ENCODE assay signal across 8 mouse cellular contexts in genomic region chr13:34148181-34148580, GRCm38 (mm10). TPM values are rescaled to one million over a fixed set of nuclear protein-coding genes. Genes with fewer than 3 reads are reported as not detected.
DNase-seq lines count a peak whose midpoint lies in the region; ATAC-seq and TF ChIP-seq lines count a peak whose summit lies in the region.

No protein-coding gene starts in this region.

- no peak overlapping the region for H3K4me3 ChIP-seq in thymus, adult 2 months (ENCODE audit: control insufficient read depth, insufficient read depth, low read length)
- H3K4me3 ChIP-seq in limb, embryonic 14.5 days (replicated peaks; ENCODE audit: low read length): no peak overlapping the region

- no peak for TF ChIP-seq POLR2A in thymus, adult 2 months (IDR thresholded peaks at IDR 0.05; ENCODE audit: control insufficient read depth, extremely low read depth, insufficient read depth, low read length, poor library complexity)
- TF ChIP-seq POLR2A in limb, embryonic 14.5 days (IDR thresholded peaks at IDR 0.05; ENCODE audit: borderline replicate concordance, extremely low read depth, insufficient read depth, insufficient read length): no peak

- no peak overlapping the region for H3K27ac ChIP-seq in thymus, adult 2 months (ENCODE audit: control insufficient read depth, insufficient read depth, low read length)
- peak overlapping the region; percentile 3 for H3K27ac ChIP-seq in limb, embryonic 14.5 days (replicated peaks; ENCODE audit: low read depth, low read length)

- H3K27me3 ChIP-seq in thymus, adult 2 months (ENCODE audit: control insufficient read depth, insufficient read depth, low read length): no peaks in the 10 kb centered on the region
- H3K27me3 ChIP-seq in limb, embryonic 14.5 days (ENCODE audit: control insufficient read depth, insufficient read depth, low read length): no peaks in the 10 kb centered on the region

- peak overlapping the region; percentile 62; the same call in 1 of the 2 replicates for H3K4me2 ChIP-seq in limb, embryonic 14.5 days (replicated peaks; ENCODE audit: low read depth, low read length, severe bottlenecking)

- H3K9me3 ChIP-seq in limb, embryonic 14.5 days (ENCODE audit: control insufficient read depth, low read length): no peaks in the 10 kb centered on the region

- intact Hi-C loops in left cerebral cortex, postnatal 36 days (cut with DNase I): loop anchor here (2.0 kb wide), 1 partner anchor 17 kb away; the partner anchor contains the start of gene Tubb2b

- H3K36me3 ChIP-seq in thymus, adult 2 months (ENCODE audit: control insufficient read depth, insufficient read depth, low read length): no peaks in the 10 kb centered on the region
- no peaks in the 10 kb centered on the region for H3K36me3 ChIP-seq in limb, embryonic 14.5 days (ENCODE audit: control insufficient read depth, insufficient read depth, low read length)

- H3K4me1 ChIP-seq in thymus, adult 2 months (replicated peaks; ENCODE audit: control insufficient read depth, insufficient read depth, low read length): peaks cover 10% of the 10 kb centered on the region
- peaks cover 24% of the 10 kb centered on the region for H3K4me1 ChIP-seq in limb, embryonic 14.5 days (ENCODE audit: control insufficient read depth, insufficient read depth, low read length)

- ATAC-seq in limb, embryonic 14.5 days (ENCODE audit: low FRiP score, low read depth): no peak

- no peak overlapping the region for H3K9ac ChIP-seq in limb, embryonic 14.5 days (ENCODE audit: low read depth, low read length, severe bottlenecking)

- DNase-seq in embryo, embryonic 10.5 days (ENCODE audit: low spot score): peak; percentile 9
- DNase-seq in embryo, embryonic 10 days (ENCODE audit: low spot score): no peak
- DNase-seq in thymus, postnatal 4 days: peak; percentile 5
- no peak for DNase-seq in thymus, adult 2 months
- DNase-seq in limb, embryonic 14.5 days (ENCODE audit: low spot score): no peak
- DNase-seq in adrenal gland, postnatal 36 days: no peak
- no peak for DNase-seq in frontal cortex, adult 2 months (ENCODE audit: extremely low spot score in 1 of 2, low spot score in 1 of 2)
- no peak for DNase-seq in left cerebral cortex, postnatal 36 days (ENCODE audit: low spot score in 2 of 2)

- 84% methylated on average over 3 of the region's 3 CpGs for WGBS in thymus, adult 2 months
- 86% methylated on average over 3 of the region's 3 CpGs for WGBS in limb, embryonic 14.5 days

- TF ChIP-seq CTCF in thymus, adult 2 months (IDR thresholded peaks at IDR 0.05; ENCODE audit: borderline replicate concordance, control insufficient read depth, extremely low read depth, insufficient read depth, low read length, poor library complexity): no peak

RNA-seq across cellular contexts. Expression of gene Psmg4, which starts 14.6 kb away (rescaled TPM):
- 257 and 275 TPM in 2 replicates for polyA plus RNA-seq in thymus, adult 2 months (2012; rRNA removed)
- polyA plus RNA-seq in limb, embryonic 14.5 days (2012; rRNA removed): 133 and 153 TPM in 2 replicates
- 75.5 and 83.8 TPM in 2 replicates for polyA plus RNA-seq in limb, embryonic 14.5 days (2014; fragmentation: Nextera tagmentation; extraction: Ambion mirVana)
- total RNA-seq in adrenal gland, postnatal 36 days (2021): 10 to 100 TPM; 33.9 to 41.6 TPM
- 47.9 and 61.2 TPM in 2 replicates for polyA plus RNA-seq in frontal cortex, adult 2 months (2012; rRNA removed)
- 10 to 100 TPM; 19.4 to 20.5 TPM for total RNA-seq in left cerebral cortex, postnatal 36 days (2021)

RNA-seq across cellular contexts. Expression of gene Tubb2b, which starts 17.9 kb away (rescaled TPM):
- polyA plus RNA-seq in thymus, adult 2 months (2012; rRNA removed): 217 and 264 TPM in 2 replicates
- 376 and 378 TPM in 2 replicates for polyA plus RNA-seq in limb, embryonic 14.5 days (2012; rRNA removed)
- polyA plus RNA-seq in limb, embryonic 14.5 days (2014; fragmentation: Nextera tagmentation; extraction: Ambion mirVana): 28.5 TPM in 2 replicates
- 1 to 10 TPM; 1.4 to 2.2 TPM for total RNA-seq in adrenal gland, postnatal 36 days (2021)
- 387 and 426 TPM in 2 replicates for polyA plus RNA-seq in frontal cortex, adult 2 months (2012; rRNA removed)
- total RNA-seq in left cerebral cortex, postnatal 36 days (2021): 100 to 1,000 TPM; 174 to 183 TPM

Comparison
In these comparisons a context has a peak if more than half of its experiments do, and no peak if none do; other contexts are left out.
1. DNase-seq: peak in embryo, embryonic 10.5 days (single experiment) and thymus, postnatal 4 days (single experiment); none in embryo, embryonic 10 days (single experiment), thymus, adult 2 months (single experiment), limb, embryonic 14.5 days (single experiment), adrenal gland, postnatal 36 days (0 of 2), frontal cortex, adult 2 months (0 of 2) and left cerebral cortex, postnatal 36 days (0 of 2).